Mouse (Mus musculus) lung, postnatal 0 days (tissue): ENCODE data around the gene Gap43.

Experiments used
- CTCF ChIP-seq: IDR thresholded peaks from 2 replicates; pipeline ENCODE4 v1.5.1; 2016; ENCODE audit warnings: antibody characterized with exemption, mild to moderate bottlenecking
- EP300 ChIP-seq: IDR thresholded peaks from 2 replicates; pipeline ENCODE4 v1.6.1; 2016; ENCODE audit warnings: antibody characterized with exemption, mild to moderate bottlenecking, control low read depth

DNA sequence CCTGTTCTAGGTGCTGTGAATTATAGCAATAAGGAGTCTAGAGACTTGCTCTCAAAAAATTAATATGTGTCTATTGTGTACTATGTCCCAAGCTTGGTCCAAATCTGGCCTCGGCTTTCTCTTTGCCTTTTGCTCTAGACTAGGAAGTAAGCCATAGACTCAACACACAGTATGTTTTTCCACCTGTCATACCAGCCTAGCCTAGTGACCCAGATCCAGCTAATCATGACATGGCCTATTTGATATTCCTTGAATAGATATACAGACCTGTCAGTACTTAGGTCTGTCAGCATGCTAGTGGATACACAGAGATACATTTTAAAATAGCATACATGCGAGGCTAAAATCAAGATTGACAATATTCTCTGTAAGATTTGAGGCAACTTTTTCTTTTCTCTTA is 46.4 kb downstream of the Gap43 start:
- no peak for TF ChIP-seq CTCF
- no peak for TF ChIP-seq EP300
